Mouse (Mus musculus) heart, embryonic 11.5 days (tissue): ENCODE results near the gene Vegfd. TPM values are rescaled to one million over a fixed set of nuclear protein-coding genes. Genes with fewer than 3 reads are reported as not detected.
A peak's percentile ranks its signal among the peaks of the same experiment; 100 is the strongest.

Source experiments
- ATAC-seq: fragments of 200-750 bp; cut with Nextera tagmentation; replicated peaks from 2 replicates; pipeline ENCODE4 v1.8.0; 2017; ENCODE audit warnings: moderate library complexity; ENCODE audit not compliant: insufficient number of reproducible peaks, low FRiP score, low TSS enrichment
- H3K27ac ChIP-seq: fragments of 300-500 bp; sonication (generic); 2 replicates; pipeline ENCODE4 v1.5.1; 2014; ENCODE audit warnings: mild to moderate bottlenecking, low read depth, low read length
- H3K27me3 ChIP-seq: fragments of 300-500 bp; sonication (generic); 2 replicates; pipeline ENCODE4 v1.6.1; 2014; ENCODE audit warnings: mild to moderate bottlenecking, low read length, mixed read lengths; ENCODE audit not compliant: control insufficient read depth, insufficient read depth
- H3K36me3 ChIP-seq: fragments of 300-500 bp; sonication (generic); 2 replicates; pipeline ENCODE4 v1.6.1; 2014; ENCODE audit warnings: mild to moderate bottlenecking, low read length, moderate library complexity, mixed read lengths; ENCODE audit not compliant: control insufficient read depth, insufficient read depth
- H3K4me1 ChIP-seq: fragments of 300-500 bp; sonication (generic); 2 replicates; pipeline ENCODE4 v1.6.1; 2014; ENCODE audit warnings: low read length; ENCODE audit not compliant: control insufficient read depth, insufficient read depth
- H3K4me2 ChIP-seq: fragments of 300-500 bp; sonication (generic); 2 replicates; pipeline ENCODE4 v1.6.1; 2014; ENCODE audit warnings: mild to moderate bottlenecking, moderate library complexity
- H3K4me3 ChIP-seq: fragments of 300-500 bp; sonication (generic); 2 replicates; pipeline ENCODE4 v1.5.1; 2014; ENCODE audit warnings: low read depth, low read length
- H3K9ac ChIP-seq: fragments of 300-500 bp; sonication (generic); 2 replicates; pipeline ENCODE4 v1.6.1; 2014; ENCODE audit warnings: mild to moderate bottlenecking, low read depth, low read length, moderate library complexity
- H3K9me3 ChIP-seq: fragments of 300-500 bp; sonication (generic); replicated peaks from 2 replicates; pipeline ENCODE4 v1.6.1; 2016; ENCODE audit warnings: low read length; ENCODE audit not compliant: control insufficient read depth
- whole genome bisulfite sequencing: fragments of 180-500 bp; shearing (Covaris S2); extraction: QIAGEN DNeasy Blood & Tissue Kit; methylation state at CpG from one replicate; pipeline ENCODE4 v1.1.7; 2014; ENCODE audit not compliant: insufficient replicate concordance; 5-methylcytosine and 5-hydroxymethylcytosine counted together
- polyA plus RNA-seq: library from polyadenylated mRNA; unstranded; fragments of >200 nt; fragmentation: Nextera tagmentation; extraction: Ambion mirVana; gene quantifications from 2 replicates; pipeline ENCODE4 v1.2.1, GENCODE M21; 2014

The Vegfd gene
- polyA plus RNA-seq, 1 experiment from 2014 or later = 2.1 TPM

DNA sequence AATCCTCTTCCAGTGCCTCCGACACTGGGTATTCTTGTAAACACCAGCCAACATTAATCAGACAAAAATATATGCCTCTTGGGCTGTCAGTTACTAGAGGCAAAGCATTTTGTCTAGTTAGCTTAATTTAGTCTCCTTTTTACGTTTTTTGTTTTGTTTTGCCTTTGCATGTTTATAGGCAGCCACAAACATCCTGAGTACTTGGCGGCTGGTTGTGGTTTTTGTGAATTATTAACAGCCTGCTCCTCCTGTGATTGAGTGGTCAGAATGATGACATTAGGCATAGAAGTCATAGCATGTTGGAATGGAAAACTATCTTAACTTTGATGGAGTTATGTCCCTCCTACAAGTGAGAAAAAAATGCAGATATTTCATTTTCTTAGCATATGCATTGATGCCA lies 2.6 kb upstream of the Vegfd start:
- Histone ChIP-seq H3K4me1 (no peaks in the 10 kb centered on the region), H3K9ac (no peak overlapping the region), H3K36me3 (no peaks in the 10 kb centered on the region), H3K4me2 (no peak overlapping the region), H3K27me3 (no peaks in the 10 kb centered on the region), H3K4me3 (no peak overlapping the region), H3K9me3 (no peaks in the 10 kb centered on the region), H3K27ac (no peak overlapping the region)
- ATAC-seq = no peak
- WGBS = 75% methylated on average over 3 of the region's 3 CpGs

DNA sequence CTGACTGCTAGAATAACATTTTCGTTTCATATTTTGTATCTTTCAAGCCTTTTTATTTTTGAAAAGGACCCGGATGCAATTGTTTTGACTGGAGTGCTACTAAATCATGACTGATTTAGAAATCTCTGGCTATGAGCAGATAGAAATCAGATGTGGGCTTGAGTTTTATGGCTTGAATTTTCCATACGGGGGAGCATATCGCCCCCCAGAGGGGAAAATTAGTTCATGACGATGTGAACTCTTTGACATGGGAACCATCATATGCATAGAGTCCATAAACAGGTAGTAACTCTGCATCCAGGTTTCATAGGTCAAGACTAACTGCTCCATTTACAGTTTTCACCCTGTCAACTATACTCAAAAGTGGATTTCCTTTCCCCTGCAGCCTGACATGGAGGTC lies 1.4 kb downstream of the Vegfd start:
- Histone ChIP-seq H3K9me3 (no peaks in the 10 kb centered on the region), H3K4me3 (no peak overlapping the region), H3K9ac (no peak overlapping the region), H3K4me2 (no peak overlapping the region), H3K27ac (no peak overlapping the region), H3K4me1 (no peaks in the 10 kb centered on the region), H3K27me3 (no peaks in the 10 kb centered on the region), H3K36me3 (no peaks in the 10 kb centered on the region)
- WGBS = 56% methylated on average over 5 of the region's 5 CpGs
- ATAC-seq = no peak

DNA sequence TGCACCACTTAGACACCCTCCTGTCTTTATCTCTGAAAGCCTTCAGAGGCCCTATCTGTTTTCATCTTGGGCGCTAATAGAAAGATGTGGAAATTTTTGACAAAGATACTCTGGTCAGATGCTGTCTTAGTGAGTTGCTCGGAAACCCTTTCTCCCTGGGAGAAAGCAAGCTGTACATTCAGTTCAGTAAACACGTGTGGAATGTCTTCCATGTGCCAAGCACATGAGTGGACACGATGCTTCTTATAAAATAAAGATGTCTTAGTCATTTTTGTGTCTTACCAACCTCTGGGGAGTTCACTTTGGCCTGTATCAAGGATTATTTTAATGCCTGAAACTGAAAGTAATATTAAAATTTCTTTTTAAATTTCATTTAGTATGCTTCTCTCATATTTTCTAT lies 6.5 kb downstream of the Vegfd start:
- Histone ChIP-seq H3K27ac (no peak overlapping the region), H3K4me1 (no peaks in the 10 kb centered on the region), H3K4me3 (no peak overlapping the region), H3K9me3 (no peaks in the 10 kb centered on the region), H3K4me2 (no peak overlapping the region), H3K36me3 (no peaks in the 10 kb centered on the region), H3K27me3 (no peaks in the 10 kb centered on the region), H3K9ac (no peak overlapping the region)
- WGBS = 65% methylated on average over 4 of the region's 4 CpGs
- no peak for ATAC-seq

DNA sequence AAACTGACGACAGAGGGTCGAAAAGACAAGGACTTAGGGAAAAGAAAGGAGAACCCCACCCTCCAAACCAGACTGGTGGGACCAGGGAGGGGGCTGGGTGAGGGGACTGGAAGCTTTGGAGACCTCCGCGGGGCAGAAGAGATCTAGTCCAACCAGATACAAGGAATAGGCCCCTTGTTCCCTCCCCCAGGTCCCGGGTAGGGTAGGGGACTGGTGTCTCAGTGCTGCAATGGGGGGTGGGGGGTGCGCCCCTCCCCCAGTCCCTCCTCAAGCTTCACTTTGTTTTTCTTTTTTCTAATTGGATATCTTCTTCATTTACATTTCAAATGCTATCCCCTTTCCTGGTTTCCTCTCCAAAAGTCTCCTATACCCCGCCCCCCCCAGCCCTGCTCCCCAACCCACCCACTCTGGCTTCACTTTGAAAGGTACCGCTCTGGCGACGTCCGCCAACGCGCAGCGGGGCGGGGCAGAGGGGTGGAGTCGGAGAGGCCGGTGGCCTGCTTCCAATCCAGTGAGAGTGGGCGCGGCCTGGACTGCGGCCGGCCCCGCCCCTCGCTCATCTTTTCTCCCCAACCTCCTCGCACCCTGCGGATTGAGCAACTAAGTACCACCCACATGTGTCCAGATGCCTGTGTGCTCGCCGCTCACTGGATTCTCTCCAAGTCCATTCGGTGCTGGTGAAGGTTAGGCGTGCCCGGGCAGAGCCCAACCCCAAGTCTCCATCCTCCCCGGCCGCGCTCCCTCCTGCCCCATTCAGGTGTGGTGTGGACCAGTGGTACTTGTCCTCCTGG lies 8.6 kb downstream of the Vegfd start:
- Histone ChIP-seq H3K4me3 (peak overlapping the region; percentile 35), H3K27ac (no peak overlapping the region), H3K27me3 (no peaks in the 10 kb centered on the region), H3K9ac (no peak overlapping the region), H3K9me3 (no peaks in the 10 kb centered on the region), H3K36me3 (no peaks in the 10 kb centered on the region), H3K4me2 (peak overlapping the region; percentile 72), H3K4me1 (no peaks in the 10 kb centered on the region)
- ATAC-seq = peak; percentile 98
- WGBS = 14% methylated on average over 31 of the region's 33 CpGs

DNA sequence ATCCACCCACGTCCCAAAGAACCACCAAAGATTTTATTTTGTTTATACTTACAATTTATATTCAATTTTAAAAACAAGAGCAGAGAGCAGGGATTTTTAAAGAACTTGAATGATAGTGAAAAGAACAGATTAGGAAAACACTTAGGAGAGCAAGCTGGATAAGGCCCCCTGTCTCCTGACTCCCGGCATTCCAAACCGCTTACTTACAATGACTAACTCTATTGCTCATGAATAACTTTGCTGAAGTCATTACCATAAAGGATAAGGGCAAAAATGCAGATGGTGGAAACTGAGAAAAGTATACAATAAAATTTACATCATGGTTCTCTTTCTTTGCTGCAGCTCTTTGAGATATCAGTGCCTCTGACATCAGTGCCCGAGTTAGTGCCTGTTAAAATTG lies 20.9 kb downstream of the Vegfd start:
- no peak overlapping the region for H3K9ac ChIP-seq
- WGBS = 62% methylated on average over 4 of the region's 4 CpGs
- H3K27me3 ChIP-seq = no peaks in the 10 kb centered on the region

DNA sequence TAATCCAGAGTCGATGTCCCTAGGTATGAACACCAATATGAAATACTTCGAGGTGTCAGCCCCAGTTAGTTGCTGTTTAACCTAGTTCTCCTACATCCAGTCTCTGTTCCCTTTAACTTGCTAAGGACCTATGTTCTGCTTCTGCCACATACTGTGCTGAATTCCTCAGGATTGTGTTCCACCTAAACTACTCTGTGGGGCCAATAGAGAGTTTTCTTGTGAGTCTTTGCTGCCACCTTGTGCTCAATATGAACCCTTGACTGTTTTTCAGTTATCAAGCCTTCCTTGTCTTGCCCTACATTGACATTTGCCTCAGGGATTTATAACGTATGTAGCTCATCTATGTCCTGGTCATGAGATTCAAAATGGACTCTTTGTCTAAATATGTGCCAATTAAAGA lies 25.3 kb downstream of the Vegfd start:
- Histone ChIP-seq H3K4me2 (no peak overlapping the region), H3K36me3 (no peaks in the 10 kb centered on the region), H3K4me1 (no peaks in the 10 kb centered on the region), H3K27ac (no peak overlapping the region), H3K9ac (no peak overlapping the region), H3K27me3 (no peaks in the 10 kb centered on the region), H3K9me3 (no peaks in the 10 kb centered on the region), H3K4me3 (no peak overlapping the region)
- WGBS = 53% methylated on average over 3 of the region's 3 CpGs
- no peak for ATAC-seq

More for the DNA sequence above, 20.9 kb downstream of the Vegfd start:
- Histone ChIP-seq H3K27ac (no peak overlapping the region), H3K4me1 (no peaks in the 10 kb centered on the region), H3K36me3 (no peaks in the 10 kb centered on the region), H3K4me3 (no peak overlapping the region), H3K9me3 (no peaks in the 10 kb centered on the region), H3K4me2 (no peak overlapping the region)
- no peak for ATAC-seq

DNA sequence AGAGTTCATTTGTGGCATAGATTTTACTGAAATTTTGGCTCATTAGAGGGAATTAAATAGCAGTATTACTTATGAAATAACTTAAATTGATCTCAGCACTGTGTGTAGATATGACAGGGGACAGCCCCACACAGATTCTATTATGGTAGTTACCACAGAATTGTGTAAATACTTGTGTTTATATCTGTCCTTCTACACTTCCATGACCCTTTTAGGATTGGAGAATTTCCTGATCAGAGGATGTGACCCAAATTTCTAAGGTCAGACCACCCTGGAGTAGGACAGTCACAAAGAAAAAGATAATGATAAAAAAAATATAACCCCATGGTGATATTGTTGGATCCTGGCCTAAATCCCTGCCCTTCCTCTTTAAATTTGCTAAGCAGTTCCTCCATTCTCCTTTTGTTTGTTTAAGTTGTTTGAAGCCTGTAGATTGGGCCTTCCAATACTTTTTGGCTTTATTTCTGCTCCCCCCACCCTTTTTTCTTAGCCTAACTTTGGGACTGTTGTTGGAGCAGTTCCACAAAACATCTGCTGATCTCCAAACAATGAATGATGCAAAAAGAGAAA lies 32.0 kb downstream of the Vegfd start:
- no peak for ATAC-seq

DNA sequence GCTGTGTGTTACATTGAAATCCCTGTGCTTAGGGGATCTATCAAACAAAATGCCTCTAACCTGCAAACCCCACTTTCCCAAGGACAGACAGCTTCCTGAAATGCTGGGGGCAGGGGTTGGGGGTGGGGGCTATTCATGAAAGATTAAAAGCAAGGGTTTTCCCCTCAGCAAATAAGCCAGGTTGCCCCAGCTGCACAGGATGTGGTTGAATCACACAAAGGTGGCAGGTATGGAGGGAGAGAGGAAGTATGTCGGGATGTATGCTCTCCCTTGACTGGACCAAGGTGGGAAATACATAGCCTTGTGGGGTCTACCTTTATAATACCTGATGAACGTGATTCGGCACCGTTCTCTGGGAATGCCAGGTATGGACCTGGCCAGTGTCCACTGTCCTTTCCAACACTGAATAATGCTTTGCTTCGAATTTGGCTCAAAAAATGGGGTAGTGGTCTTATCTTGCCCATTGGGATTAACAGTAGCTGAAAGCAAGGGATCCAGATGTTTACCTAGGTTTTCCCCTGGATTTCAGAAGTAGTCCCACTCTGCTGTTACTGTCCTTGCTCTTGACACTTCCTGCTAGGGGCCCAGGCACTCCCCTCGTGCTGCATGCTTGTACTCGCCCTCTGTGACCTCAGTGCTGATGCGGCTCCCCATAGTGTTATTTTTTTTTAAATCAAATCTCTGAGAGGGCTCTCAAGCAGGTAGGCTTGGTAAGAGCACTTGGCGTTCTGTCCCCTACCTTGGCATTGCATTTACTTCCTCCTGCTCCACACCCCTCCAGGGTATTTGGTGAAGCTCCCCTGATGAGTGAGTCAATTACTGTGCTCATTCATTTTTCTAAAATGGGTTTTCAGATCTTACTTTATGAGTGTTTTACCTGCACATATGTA lies 33.2 kb downstream of the Vegfd start:
- Histone ChIP-seq H3K27ac (no peak overlapping the region), H3K36me3 (no peaks in the 10 kb centered on the region), H3K27me3 (no peaks in the 10 kb centered on the region), H3K9me3 (no peaks in the 10 kb centered on the region), H3K4me3 (no peak overlapping the region), H3K4me2 (no peak overlapping the region), H3K4me1 (no peaks in the 10 kb centered on the region), H3K9ac (no peak overlapping the region)
- 66% methylated on average over 9 of the region's 9 CpGs for WGBS
- ATAC-seq = no peak

More for the DNA sequence above, 32.0 kb downstream of the Vegfd start:
- Histone ChIP-seq H3K27ac (no peak overlapping the region), H3K4me3 (no peak overlapping the region), H3K4me2 (no peak overlapping the region), H3K27me3 (no peaks in the 10 kb centered on the region), H3K4me1 (no peaks in the 10 kb centered on the region), H3K36me3 (no peaks in the 10 kb centered on the region), H3K9ac (no peak overlapping the region), H3K9me3 (no peaks in the 10 kb centered on the region)
